24 mouse cellular contexts compared by ENCODE assay signal in genomic region chr6:31618852-31619251, GRCm38 (mm10). TPM values are rescaled to one million over a fixed set of nuclear protein-coding genes. Genes with fewer than 3 reads are reported as not detected.
DNase-seq lines count a peak whose midpoint lies in the region; ATAC-seq lines count a peak whose summit lies in the region.
"Had no signal": no experiment of that assay in that cellular context is flagged by ENCODE, and none has a peak within 500 bp of the region (broad histone marks: within the 10 kb centered on the region; RNA-seq: fewer than 3 reads in every experiment).

No protein-coding gene starts in this region.

- peaks cover 8% of the 10 kb centered on the region for H3K4me1 ChIP-seq in forebrain, embryonic 10.5 days
- H3K4me1 ChIP-seq in forebrain, embryonic 13.5 days = no peaks in the 10 kb centered on the region
- peaks cover 65% of the 10 kb centered on the region for H3K4me1 ChIP-seq in heart, embryonic 10.5 days
- H3K4me1 ChIP-seq in liver, embryonic 12.5 days = peaks cover 71% of the 10 kb centered on the region
- H3K4me1 ChIP-seq in liver, embryonic 11.5 days (replicated peaks; ENCODE audit: control insufficient read depth, insufficient read depth, low read length) = peaks cover 44% of the 10 kb centered on the region
- H3K4me1 ChIP-seq: embryonic facial prominence, embryonic 12.5 days; forebrain, embryonic 12.5 days; hindbrain, embryonic 12.5 days had no signal

- no peaks in the 10 kb centered on the region for H3K9me3 ChIP-seq in forebrain, embryonic 10.5 days
- H3K9me3 ChIP-seq in forebrain, embryonic 13.5 days (replicated peaks) = no peaks in the 10 kb centered on the region
- no peaks in the 10 kb centered on the region for H3K9me3 ChIP-seq in heart, embryonic 10.5 days
- H3K9me3 ChIP-seq in liver, embryonic 12.5 days (replicated peaks) = no peaks in the 10 kb centered on the region
- no peaks in the 10 kb centered on the region for H3K9me3 ChIP-seq in liver, embryonic 11.5 days (ENCODE audit: control insufficient read depth, low read length)
- H3K9me3 ChIP-seq: embryonic facial prominence, embryonic 12.5 days; forebrain, embryonic 12.5 days; heart, embryonic 13.5 days; hindbrain, embryonic 12.5 days had no signal

- no peaks in the 10 kb centered on the region for H3K27me3 ChIP-seq in forebrain, embryonic 10.5 days (ENCODE audit: poor library complexity, severe bottlenecking)
- H3K27me3 ChIP-seq in forebrain, embryonic 13.5 days = no peaks in the 10 kb centered on the region
- H3K27me3 ChIP-seq in heart, embryonic 10.5 days (ENCODE audit: insufficient read depth, poor library complexity, severe bottlenecking) = no peaks in the 10 kb centered on the region
- H3K27me3 ChIP-seq in liver, embryonic 12.5 days (replicated peaks) = no peaks in the 10 kb centered on the region
- no peaks in the 10 kb centered on the region for H3K27me3 ChIP-seq in liver, embryonic 11.5 days (replicated peaks; ENCODE audit: control insufficient read depth, insufficient read depth, low read length)
- H3K27me3 ChIP-seq: embryonic facial prominence, embryonic 12.5 days; forebrain, embryonic 12.5 days; heart, embryonic 13.5 days; hindbrain, embryonic 12.5 days had no signal

- no peaks in the 10 kb centered on the region for H3K36me3 ChIP-seq in forebrain, embryonic 10.5 days (replicated peaks)
- no peaks in the 10 kb centered on the region for H3K36me3 ChIP-seq in forebrain, embryonic 13.5 days (ENCODE audit: poor library complexity, severe bottlenecking)
- H3K36me3 ChIP-seq in heart, embryonic 10.5 days = no peaks in the 10 kb centered on the region
- H3K36me3 ChIP-seq in liver, embryonic 12.5 days = peaks cover 5% of the 10 kb centered on the region; the same call in 1 of the 2 replicates
- H3K36me3 ChIP-seq in liver, embryonic 11.5 days (ENCODE audit: control insufficient read depth, insufficient read depth, low read length) = no peaks in the 10 kb centered on the region
- H3K36me3 ChIP-seq: embryonic facial prominence, embryonic 12.5 days; forebrain, embryonic 12.5 days; heart, embryonic 13.5 days; hindbrain, embryonic 12.5 days had no signal

- no peak overlapping the region for H3K4me3 ChIP-seq in forebrain, embryonic 10.5 days
- no peak overlapping the region for H3K4me3 ChIP-seq in forebrain, embryonic 13.5 days
- H3K4me3 ChIP-seq in heart, embryonic 10.5 days = no peak overlapping the region
- no peak overlapping the region for H3K4me3 ChIP-seq in liver, embryonic 12.5 days
- H3K4me3 ChIP-seq in liver, embryonic 11.5 days (ENCODE audit: low read depth, low read length) = no peak overlapping the region
- H3K4me3 ChIP-seq: embryonic facial prominence, embryonic 12.5 days; forebrain, embryonic 12.5 days; heart, embryonic 13.5 days; hindbrain, embryonic 12.5 days had no signal

- H3K9ac ChIP-seq in forebrain, embryonic 13.5 days = no peak overlapping the region
- H3K9ac ChIP-seq in liver, embryonic 12.5 days = peak overlapping the region; percentile 9; the same call in 1 of the 2 replicates
- no peak overlapping the region for H3K9ac ChIP-seq in liver, embryonic 11.5 days (ENCODE audit: low read depth, low read length)
- H3K9ac ChIP-seq: embryonic facial prominence, embryonic 12.5 days; forebrain, embryonic 12.5 days; forebrain, postnatal 0 days; heart, embryonic 13.5 days; hindbrain, embryonic 12.5 days had no signal

- WGBS in forebrain, embryonic 10.5 days = 74% methylated on average over 2 of the region's 2 CpGs
- WGBS in forebrain, embryonic 13.5 days = 74% methylated on average over 2 of the region's 2 CpGs
- WGBS in heart, embryonic 10.5 days = 79% methylated on average over 2 of the region's 2 CpGs
- WGBS in liver, embryonic 12.5 days (ENCODE audit: insufficient replicate concordance) = 62% methylated on average over 2 of the region's 2 CpGs
- WGBS in liver, embryonic 11.5 days = 60% methylated on average over 2 of the region's 2 CpGs

- peak overlapping the region; percentile 53; the same call in 1 of the 2 replicates for H3K27ac ChIP-seq in forebrain, embryonic 10.5 days
- H3K27ac ChIP-seq in forebrain, embryonic 13.5 days = no peak overlapping the region
- H3K27ac ChIP-seq in heart, embryonic 10.5 days = peak overlapping the region; percentile 71; the same call in 1 of the 2 replicates
- peak overlapping the region; percentile 98 for H3K27ac ChIP-seq in liver, embryonic 12.5 days
- H3K27ac ChIP-seq in liver, embryonic 11.5 days (ENCODE audit: low read depth, low read length) = no peak overlapping the region
- H3K27ac ChIP-seq: embryonic facial prominence, embryonic 12.5 days; forebrain, embryonic 12.5 days; heart, embryonic 13.5 days; hindbrain, embryonic 12.5 days had no signal

- no peak overlapping the region for H3K4me2 ChIP-seq in forebrain, embryonic 13.5 days
- no peak overlapping the region for H3K4me2 ChIP-seq in liver, embryonic 12.5 days
- H3K4me2 ChIP-seq in liver, embryonic 11.5 days = no peak overlapping the region
- H3K4me2 ChIP-seq: embryonic facial prominence, embryonic 12.5 days; forebrain, embryonic 12.5 days; heart, embryonic 13.5 days; hindbrain, embryonic 12.5 days had no signal

- no peak for DNase-seq in forebrain, embryonic 10.5 days (ENCODE audit: extremely low spot score, low spot score)
- DNase-seq in heart, embryonic 10.5 days (ENCODE audit: low spot score) = no peak
- DNase-seq in heart, postnatal 4 days = no peak
- no peak for DNase-seq in liver, embryonic 11.5 days (ENCODE audit: low spot score)
- DNase-seq in spleen, postnatal 14 days (ENCODE audit: low spot score in 2 of 2) = no peak
- DNase-seq: adrenal gland, adult 8-10 months; adrenal gland, postnatal 36 days; B cell, adult 2 months; cerebellum, adult 11 months; cerebellum, adult 8-10 months; cerebellum, postnatal 14 days; embryo, embryonic 11 days; forebrain, postnatal 0 days; gastrocnemius, postnatal 36 days; heart, adult 18-20 months had no signal

- no peak for ATAC-seq in forebrain, embryonic 13.5 days
- no peak for ATAC-seq in liver, embryonic 12.5 days
- ATAC-seq in liver, embryonic 11.5 days (replicated peaks; ENCODE audit: low FRiP score) = no peak
- 0 out of 2 replicates have a peak, but pooled peaks have one; percentile 4 for ATAC-seq in neutrophil, adult 5-6 weeks (ENCODE audit: extremely low read depth, insufficient number of reproducible peaks, low FRiP score, poor library complexity, severe bottlenecking)
- ATAC-seq: CD4-positive, CD25-positive, alpha-beta regulatory T cell, adult 4 months; forebrain, postnatal 0 days; hindbrain, embryonic 16.5 days had no signal

RNA-seq across cellular contexts. Expression of gene Podxl, which starts 55.1 kb away (rescaled TPM):
- 17.2 and 20.6 TPM in 2 replicates for polyA plus RNA-seq in forebrain, embryonic 10.5 days (2016; fragmentation: Nextera tagmentation; extraction: Ambion mirVana)
- 13.2 and 15.9 TPM in 2 replicates for polyA plus RNA-seq in forebrain, embryonic 13.5 days (2015; fragmentation: Nextera tagmentation; extraction: Ambion mirVana)
- polyA plus RNA-seq in heart, embryonic 10.5 days (2016; fragmentation: Nextera tagmentation; extraction: Ambion mirVana) = 47.6 and 62.0 TPM in 2 replicates
- 10 to 100 TPM; 68.6 to 78.1 TPM for total RNA-seq in heart, postnatal 4 days (2021)
- 23.0 and 24.5 TPM in 2 replicates for polyA plus RNA-seq in liver, embryonic 12.5 days (2016; fragmentation: Nextera tagmentation; extraction: Ambion mirVana)
- polyA plus RNA-seq in liver, embryonic 11.5 days (2014; fragmentation: Nextera tagmentation; extraction: Ambion mirVana) = 27.8 and 29.1 TPM in 2 replicates
- 0.23 TPM in 1 of 2 replicates, not detected in the other for total RNA-seq in neutrophil, adult 5-6 weeks (2017)
- polyA plus RNA-seq: CD4-positive, CD25-positive, alpha-beta regulatory T cell, adult 4 months had no signal

Comparison
In these comparisons a context has a peak if more than half of its experiments do, and no peak if none do; other contexts are left out.
1. H3K27ac ChIP-seq: peak in forebrain, embryonic 10.5 days (single experiment), heart, embryonic 10.5 days (single experiment) and liver, embryonic 12.5 days (single experiment); none in forebrain, embryonic 13.5 days (single experiment) and liver, embryonic 11.5 days (single experiment).